Mouse (Mus musculus) left cerebral cortex, adult 8-10 months (tissue): ENCODE measurements around the gene Ddx39b. TPM values are rescaled to one million over a fixed set of nuclear protein-coding genes. Genes with fewer than 3 reads are reported as not detected.
A peak's percentile ranks its signal among the peaks of the same experiment; 100 is the strongest.

Source experiments
- DNase-seq, 2 experiments: peaks; one replicate each; pipeline ENCODE4 v3.0.0; 2022; ENCODE audit warnings: low spot score in 2 of 2
- total RNA-seq, 4 experiments: library from RNA; stranded (reverse); gene quantifications; 2 replicates each; pipeline ENCODE4 v1.2.4; 2022

Ddx39b gene
- total RNA-seq = 100 to 1,000 TPM; 175 to 212 (median 200) TPM

DNA sequence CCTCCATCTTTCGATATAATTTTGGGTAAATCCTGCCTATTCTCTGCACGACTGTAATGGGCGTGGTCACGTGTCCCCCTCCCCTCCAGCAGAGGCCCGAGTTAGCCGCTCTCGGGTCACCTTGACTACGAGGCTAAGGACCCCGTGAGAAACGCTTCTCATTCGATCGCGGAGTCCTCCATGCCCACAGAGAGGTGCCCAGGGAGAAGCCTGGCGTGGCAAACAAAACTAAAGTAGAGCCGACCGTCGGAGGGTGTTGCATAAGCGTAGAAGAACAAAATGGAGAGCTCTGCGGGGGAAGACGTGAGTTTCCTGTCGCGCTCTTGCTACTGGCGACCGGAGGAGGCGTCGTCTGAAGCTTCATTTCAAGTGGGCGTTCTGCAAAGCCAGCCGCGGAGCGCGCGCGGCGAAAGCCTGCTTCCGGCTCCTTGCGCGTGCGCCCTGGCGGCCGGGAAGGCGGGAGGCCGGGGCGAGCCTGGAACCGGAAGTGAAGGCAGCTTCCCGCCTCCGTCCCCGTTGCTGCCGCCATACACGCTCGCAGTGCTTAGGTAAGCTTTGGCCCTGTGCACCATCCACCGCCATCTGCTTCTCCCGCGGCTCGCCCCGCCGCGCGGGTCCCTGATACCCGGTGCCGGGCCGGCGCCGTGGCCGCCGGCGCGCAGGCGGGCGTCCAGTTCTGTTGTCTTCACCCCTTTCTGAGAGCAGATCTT, at the start of gene Ddx39b:
Gene Ddx39b (plus strand): TSS at position 442 of the 710 bp plus-strand sequence.
- peak; percentile 96 for DNase-seq

DNA sequence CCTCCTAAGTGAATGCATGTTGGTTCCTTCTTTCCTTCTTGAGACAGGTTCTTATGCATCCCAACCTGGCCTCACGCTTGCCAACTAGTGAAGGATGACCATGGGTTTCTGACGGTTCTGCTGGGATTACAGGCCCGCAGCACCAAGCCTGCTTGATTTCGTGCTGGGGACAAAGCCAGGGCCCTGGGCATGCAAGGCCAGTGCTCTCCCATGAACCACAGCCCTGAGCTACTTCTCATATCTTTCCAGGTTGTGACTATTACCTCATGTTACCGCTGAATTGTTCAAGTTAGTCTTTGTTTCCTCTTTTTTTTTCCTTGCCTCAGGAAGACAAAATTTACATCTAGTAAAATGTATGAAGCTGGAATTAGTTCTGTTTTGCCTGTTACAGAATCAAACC, 48.6 kb upstream of the Ddx39b start:
- DNase-seq = no peak

DNA sequence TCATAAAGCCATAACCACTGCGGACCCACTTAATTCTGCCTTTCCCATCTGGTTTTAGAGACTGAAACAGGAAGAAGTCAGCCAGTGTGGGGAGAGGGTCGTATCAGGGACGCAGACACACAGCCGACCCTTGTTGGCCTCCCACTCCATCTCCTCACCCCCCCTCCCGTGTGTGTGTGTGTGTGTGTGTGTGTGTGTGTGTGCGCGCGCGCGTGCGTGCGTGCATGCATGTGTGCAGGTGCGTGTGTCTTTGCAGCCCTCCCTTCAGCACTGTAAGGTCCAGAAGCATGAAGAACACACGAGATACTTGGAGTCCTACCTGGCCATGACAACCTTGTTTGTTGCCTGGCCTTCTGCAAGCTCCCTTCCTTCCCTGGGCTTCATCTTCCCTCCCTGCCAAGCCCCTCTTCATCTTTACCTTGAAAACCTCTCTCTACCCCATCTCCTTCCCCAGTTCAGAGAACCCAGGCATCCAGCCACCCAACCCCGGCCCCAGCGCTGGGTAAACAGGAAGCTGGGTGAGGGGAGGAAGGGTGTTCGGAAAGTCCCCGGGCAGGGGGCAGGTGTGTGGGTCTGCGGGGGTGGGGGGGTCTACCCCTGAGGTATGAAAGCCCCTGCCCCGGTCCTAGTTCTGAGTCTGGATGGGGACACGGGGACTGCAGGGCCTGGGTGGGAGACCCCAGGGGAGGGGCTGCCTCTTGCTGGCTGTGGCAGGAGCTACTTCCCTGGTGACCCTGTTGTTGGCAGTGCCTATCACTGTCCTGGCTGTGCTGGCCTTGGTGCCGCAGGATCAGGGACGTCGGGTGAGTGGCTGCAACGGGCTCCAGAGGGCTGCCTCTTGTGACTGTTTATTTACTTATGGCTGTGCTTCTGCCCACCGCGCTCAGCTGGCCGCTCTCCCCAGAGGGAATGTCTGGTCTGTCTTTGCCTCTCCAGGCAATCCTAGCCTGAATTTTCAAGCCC, 47.4 kb upstream of the Ddx39b start, which contains the start of gene Ltb:
Gene Ltb (plus strand): TSS at position 559 of the 963 bp plus-strand sequence.
- no peak for DNase-seq

DNA sequence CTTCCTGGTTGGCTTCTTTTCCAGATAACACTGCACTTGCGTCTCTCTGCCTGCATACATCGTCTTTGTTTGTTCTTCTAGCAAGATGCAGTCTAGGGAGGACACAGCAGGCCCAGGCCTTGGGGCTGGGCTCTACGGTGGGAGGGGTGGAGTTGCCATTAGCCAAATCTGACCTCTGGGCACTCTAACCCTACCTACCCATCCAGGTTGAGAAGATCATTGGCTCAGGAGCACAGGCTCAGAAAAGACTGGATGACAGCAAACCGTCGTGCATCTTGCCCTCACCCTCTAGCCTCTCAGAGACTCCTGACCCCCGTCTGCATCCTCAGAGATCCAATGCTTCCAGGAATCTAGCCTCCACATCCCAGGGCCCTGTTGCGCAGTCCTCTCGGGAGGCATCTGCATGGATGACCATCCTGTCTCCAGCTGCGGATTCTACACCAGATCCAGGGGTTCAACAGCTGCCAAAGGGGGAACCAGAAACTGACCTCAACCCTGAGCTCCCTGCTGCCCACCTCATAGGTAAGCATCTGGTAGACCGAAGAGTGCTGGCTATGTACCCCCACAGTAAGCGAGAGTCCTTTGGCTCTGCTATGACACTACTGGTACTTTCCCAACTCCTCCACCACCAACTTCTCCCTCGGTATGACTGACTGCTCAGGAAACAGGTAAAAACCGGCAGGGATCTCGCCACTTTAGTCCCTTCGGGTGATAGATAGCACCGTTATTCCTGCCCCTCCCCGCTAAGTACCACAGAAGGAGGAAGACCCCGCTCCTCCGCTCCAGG, 46.5 kb upstream of the Ddx39b start:
- no peak for DNase-seq

DNA sequence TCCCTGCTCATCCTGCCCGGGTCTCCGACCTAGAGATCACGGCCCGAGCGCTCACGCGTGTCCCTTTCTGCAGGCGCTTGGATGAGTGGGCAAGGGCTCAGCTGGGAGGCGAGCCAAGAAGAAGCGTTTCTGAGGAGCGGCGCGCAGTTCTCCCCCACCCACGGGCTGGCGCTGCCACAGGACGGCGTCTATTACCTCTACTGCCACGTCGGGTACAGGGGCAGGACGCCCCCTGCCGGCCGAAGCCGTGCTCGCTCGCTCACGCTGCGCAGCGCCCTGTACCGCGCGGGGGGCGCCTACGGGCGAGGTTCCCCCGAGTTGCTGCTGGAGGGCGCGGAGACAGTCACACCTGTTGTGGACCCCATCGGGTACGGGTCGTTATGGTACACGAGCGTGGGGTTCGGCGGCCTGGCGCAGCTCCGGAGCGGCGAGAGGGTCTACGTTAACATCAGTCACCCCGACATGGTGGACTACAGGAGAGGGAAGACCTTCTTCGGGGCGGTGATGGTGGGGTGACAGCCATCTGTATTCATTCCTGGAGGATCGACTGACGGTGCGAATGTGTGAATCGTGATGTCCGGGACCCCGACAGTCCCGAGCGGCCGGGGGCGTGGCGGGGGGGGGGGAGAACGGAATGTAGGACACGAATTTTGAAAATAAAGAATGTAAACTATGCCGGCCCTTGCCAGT, 45.8 kb upstream of the Ddx39b start:
- DNase-seq = peak; percentile 65 to 76

DNA sequence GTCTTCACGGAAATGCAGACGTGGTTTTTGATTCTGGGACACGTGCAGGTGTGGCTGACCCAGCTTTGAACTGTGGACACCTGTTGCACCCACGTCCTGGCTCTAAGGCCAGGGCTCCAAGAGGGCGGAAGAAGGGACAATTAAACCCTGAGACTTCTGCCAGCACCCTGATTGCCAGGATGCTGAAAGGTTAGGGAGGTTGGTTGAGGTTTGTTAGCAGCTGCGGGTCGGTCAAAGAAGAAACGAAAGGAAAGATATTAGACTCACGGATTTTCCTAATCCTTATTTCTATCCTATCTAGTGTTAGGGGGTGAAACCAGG, 45.3 kb upstream of the Ddx39b start:
- DNase-seq = no peak

DNA sequence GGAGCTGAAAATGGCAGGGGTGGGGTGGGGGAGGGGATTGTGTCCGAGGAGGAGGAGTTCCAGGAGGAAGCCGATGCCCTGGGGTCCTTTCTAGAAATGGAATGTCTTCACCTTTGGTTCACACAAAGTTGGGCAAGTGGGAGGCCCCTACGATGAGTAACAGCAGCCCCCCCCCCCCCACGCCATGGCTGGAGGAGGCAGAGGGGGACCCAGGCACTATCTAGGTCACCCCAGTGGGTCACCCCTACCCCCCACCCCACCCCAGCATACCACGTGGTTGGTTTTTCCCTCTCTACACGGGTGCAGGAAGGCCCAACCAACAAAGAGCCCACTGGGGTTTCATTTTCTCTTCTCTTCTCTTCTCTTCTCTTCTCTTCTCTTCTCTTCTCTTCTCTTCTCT, 44.4 kb upstream of the Ddx39b start:
- DNase-seq = no peak

DNA sequence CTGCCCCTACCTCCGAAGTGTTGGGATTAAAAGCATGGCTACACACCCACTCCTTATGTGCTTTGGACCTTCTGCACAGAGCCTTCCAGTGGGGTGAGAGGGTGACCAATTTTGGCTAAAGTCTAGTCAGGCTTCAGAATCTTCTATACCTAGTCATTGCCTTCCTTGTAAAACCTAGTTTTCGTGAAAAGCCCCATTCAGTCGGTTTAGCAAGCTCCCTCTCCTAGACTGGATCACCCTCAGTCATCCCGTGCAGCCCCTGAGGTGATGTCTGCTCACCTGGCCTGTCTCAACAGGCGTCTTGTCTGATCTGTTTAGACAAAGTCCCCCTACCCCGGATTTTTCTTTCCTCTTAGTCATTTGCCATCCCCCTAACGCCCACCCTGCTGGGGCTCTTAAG, 43.5 kb upstream of the Ddx39b start:
- DNase-seq = no peak

DNA sequence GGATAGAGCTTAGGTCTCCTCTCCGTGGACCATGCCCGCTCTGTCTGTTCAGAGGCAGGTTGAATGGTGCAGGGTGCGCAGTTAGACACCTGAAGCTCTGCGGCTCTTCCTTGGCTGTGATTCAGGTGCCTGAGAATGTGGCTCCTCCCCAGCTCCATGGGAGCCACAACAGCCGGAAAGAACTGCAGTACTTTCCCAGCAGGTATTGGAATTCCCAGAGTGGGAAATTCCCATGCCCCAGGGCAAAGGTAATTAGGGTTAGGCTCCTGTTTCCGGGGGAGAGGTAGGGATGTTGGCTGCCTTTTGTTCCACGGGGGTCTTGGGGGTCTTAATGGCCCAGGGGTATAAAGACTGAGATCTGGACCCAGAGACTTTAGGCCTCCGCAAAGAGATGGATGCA, 42.6 kb upstream of the Ddx39b start:
- DNase-seq = no peak

DNA sequence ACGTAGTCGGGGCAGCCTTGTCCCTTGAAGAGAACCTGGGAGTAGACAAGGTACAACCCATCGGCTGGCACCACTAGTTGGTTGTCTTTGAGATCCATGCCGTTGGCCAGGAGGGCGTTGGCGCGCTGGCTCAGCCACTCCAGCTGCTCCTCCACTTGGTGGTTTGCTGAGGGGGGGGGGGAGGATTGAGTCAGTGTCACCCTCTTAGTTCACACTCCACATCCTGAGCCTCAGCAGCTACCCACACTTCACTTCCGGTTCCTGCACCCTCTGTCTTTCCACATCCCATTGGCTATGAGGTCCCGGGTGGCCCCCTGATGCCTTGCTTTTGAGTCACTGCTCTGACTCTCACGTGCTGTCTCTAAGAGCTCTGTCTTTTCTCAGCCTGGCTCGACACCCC, 41.1 kb upstream of the Ddx39b start:
- no peak for DNase-seq

DNA sequence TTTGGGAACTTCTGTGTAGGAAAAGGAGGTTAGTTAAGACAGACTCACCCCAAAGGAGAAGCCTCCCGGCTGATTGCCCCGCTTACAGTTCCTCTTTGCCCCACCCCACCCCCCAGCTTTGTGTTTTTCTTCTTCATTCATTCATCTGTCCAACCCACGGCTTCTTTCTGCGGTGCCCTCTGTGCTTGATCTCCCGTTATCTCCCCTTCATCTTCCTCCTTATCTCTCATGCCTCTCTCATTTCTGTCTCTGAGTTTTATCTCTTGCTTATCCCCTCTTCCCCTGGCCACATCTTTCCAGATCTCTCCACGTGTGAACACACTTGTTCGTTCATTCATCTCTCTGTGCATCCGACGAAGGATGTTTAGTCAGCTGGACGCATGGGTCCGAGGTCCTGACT, 40.4 kb upstream of the Ddx39b start:
- DNase-seq = no peak

DNA sequence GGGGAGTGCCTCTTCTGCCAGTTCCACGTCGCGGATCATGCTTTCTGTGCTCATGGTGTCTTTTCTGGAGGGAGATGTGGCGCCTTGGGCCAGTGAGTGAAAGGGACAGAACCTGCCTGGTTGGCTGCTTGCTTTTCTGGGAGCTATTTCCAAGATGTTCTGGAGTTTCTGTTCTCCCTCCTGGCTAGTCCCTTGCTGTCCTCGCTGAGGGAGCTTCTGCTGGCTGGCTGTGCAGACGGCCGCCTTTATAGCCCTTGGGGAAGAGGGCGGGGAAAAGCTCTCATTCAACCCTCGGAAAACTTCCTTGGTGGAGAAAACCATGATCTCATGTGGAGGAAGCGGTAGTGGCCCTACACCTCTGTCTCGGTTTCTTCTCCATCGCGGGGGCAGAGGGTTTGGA, 39.8 kb upstream of the Ddx39b start, which contains the start of gene Tnf:
Gene Tnf (minus strand): TSS at position 221 of the 400 bp plus-strand sequence.
- no peak for DNase-seq

DNA sequence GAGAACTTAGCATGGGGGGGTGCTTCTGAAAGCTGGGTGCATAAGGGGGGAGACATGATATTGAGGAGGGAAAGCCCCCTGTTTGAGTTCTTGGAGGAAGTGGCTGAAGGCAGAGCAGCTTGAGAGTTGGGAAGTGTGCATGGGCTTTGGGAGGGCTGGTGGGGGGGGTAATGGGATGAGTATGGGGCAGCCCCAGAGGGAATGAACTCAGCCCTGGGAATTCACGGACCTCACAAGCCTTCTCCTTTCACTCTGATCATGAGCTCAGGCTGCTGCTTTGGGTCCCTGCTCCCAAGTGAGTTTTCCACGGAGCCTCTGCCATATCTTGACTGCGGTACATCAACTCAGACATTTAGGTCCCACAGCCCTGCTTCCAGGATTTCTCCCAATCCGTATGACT, 39.1 kb upstream of the Ddx39b start:
- DNase-seq = no peak

DNA sequence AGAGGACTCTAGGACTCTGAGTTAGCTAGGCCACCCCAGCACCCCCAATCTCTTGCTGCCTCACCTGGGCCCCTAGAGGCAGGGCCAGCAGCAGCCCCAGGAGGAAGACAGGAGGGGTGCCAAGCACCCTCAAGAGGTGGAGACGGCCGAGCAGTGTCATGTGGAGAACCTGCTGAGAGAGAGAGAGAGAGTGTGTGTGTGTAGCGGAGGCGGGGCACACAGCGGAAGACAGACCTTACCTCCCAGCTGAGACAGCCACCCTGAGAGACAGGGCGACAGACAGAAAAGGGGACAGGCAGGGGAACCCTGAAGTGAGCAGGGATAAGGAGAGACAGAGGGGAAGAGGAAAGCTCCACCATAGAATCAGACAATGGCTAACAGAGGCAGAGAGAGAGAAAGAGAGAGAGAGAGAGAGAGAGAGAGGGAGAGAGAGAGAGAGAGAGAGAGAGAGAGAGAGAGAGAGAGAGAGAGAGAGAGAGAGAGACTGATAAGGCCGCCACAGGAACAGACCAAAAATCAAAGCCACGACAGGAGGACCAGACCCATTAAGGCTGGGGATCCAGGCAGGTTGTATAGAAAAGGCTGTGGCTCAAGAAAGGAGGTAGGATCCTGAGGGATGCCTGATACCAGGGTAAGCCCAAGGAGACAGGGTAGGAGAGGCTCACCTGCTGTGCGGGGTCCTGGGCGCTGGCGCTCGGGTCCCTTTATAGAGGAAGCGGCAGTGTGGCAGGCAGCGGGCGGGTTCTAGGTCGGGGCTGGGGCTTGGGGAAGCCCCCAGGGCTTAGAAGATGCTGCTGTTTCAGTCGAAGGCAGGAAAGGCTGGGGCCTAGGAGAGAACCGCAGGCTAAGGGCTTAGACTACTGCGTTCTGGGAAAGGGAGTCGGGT, 36.8 kb upstream of the Ddx39b start, which contains the start of gene Lta:
Gene Lta (minus strand): TSS at position 858 of the 886 bp plus-strand sequence.
- no peak for DNase-seq

DNA sequence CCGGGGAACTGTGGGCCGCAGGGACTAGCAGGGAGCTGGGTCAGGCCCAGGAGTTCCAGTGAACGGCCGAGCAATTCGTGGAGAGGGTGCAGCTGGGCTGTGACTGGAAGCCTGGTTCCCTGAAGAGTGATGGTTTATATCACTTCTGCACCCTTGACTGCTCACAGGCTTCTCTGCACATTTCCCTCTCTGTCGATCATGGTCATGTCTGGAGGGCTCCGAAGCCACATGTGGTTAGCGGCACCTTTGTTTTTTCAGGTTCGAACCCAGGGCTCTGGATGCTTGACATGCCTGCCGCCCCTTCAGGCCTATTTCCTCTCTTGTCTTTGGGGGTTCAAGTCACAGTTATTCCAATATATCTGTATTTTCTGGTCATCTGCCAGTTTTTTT, 36.2 kb upstream of the Ddx39b start:
- DNase-seq = no peak

DNA sequence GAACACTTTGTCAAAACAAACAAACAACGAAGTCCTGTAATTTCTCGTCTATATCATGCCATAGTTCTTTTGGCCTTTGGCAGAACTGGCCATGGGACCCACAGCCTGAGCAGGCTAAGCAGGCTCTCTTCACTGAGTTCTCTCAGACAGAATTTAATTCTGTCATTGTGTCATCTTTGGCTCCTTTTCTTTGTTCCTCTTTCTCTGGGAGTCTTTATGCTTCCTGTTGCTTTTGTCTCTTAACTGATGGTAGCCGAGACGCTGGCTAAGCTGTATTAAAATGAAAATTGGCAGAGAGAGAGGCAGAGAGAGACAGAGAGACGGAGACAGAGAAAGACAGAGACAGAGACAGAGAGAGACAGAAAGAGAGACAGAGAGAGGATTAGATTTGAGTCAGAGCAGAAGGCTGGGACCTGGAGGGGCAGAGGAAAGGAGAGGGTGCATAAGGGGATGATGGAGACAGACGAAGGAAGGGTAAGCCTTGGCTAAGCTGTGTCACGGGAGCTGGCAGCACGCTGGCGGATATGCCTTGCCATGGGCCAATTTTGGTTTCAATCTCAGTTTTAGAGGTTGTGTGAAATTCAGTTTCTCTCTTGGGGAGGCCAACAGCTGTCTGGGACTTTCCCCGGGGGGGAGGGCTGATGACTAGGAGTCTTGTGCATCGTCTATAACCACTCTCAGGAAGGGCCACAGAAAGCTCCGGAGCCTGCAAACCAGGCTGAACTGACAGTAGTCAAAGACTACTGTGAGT, 31.6 kb upstream of the Ddx39b start:
- DNase-seq = no peak

DNA sequence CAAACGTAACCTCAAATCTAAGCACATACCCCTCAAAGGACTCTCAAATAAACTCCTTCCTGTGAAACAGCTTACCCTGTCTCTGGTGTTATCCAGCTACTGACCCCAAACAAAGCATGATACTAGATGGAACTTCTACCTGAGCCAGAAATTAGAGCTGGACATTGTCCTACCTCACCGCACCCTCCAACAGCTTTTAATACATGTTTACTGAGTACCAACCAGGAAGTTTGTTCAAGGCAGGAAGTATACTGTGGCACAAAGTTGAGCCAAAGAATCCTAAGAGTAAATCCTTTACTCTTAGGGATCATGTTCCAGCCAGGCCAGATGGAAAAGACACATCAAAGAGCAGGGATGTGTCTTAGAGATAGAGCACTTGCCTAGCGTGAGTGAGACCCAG, 31.0 kb upstream of the Ddx39b start:
- DNase-seq = no peak

DNA sequence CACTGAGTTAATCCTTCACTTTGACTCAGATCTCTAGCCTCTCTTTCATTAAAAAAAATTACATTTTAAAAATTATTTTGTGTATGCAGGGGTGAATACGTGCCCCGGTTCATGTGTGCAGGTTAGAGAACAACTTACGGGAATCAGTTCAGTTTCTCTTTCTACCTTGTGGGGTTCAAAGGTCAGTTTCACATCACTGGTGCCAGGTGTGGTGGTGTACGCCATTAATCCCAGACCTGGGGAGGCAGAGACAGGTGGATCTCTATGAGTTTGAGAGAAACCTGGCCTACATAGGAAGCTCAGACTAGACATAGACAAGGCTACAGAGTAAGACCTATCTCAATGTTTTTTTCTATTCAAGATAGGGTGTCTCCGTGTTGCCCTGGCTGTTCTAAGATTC, 28.5 kb upstream of the Ddx39b start:
- DNase-seq = no peak

DNA sequence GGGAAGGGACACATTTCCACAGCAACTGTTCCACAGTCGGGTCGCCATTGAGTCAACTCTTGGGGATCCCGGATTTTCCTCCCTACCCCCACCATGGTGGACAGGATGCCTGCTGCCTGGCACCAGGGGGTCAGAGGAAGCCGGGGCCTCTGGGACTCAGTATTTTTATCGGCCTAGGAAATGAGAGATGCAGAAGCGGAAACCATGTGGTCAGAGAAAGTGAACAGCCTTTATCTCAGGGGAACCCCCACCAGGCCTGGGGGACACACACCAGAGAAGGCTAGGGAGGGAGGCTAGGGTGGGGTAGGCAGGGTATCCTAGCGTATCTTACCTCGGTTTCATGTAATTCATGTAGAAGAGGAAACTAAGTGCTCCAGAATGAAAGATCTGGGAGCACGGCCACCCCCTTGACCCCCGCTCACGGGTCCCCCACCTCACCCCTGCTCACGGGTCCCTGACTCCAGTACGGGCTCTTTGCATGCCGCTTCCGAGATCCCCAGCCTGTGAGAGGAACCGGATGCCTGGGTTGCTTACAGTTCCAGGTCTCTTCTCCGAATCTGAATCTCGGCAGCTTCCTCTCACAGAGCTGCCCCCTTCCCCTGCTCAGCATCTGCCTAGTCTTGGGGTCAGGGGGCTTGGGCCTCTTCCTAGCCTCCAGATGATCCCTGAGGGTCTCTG, 22.9 kb upstream of the Ddx39b start:
- no peak for DNase-seq
